Mouse (Mus musculus) heart, embryonic 14.5 days (tissue): ENCODE data around the gene Tinagl1. TPM values are rescaled to one million over a fixed set of nuclear protein-coding genes. Genes with fewer than 3 reads are reported as not detected.

Source experiments
- ATAC-seq: fragments of 200-750 bp; cut with Nextera tagmentation; 2 replicates; pipeline ENCODE4 v1.8.0; 2017; ENCODE audit warnings: low read depth, moderate TSS enrichment; ENCODE audit not compliant: insufficient number of reproducible peaks, insufficient read depth, low FRiP score
- H3K27ac ChIP-seq, 2 experiments: fragments of 200-500 bp in 1 of 2; fragments of 300-500 bp in 1 of 2; sonication (generic) in 1 of 2; replicated peaks in 1 of 2; 2 replicates each; pipeline ENCODE4 v1.5.1; 2012 to 2014; ENCODE audit warnings: low read depth in 2 of 2, low read length in 2 of 2, control low read depth in 1 of 2, mild to moderate bottlenecking in 1 of 2, mixed read lengths in 1 of 2; ENCODE audit not compliant: control insufficient read depth in 1 of 2, insufficient read depth in 1 of 2
- H3K27me3 ChIP-seq: fragments of 300-500 bp; sonication (generic); 2 replicates; pipeline ENCODE4 v1.6.1; 2014; ENCODE audit warnings: mild to moderate bottlenecking, low read length, control low read depth; ENCODE audit not compliant: control insufficient read depth, insufficient read depth
- H3K36me3 ChIP-seq: fragments of 300-500 bp; sonication (generic); 2 replicates; pipeline ENCODE4 v1.6.1; 2014; ENCODE audit warnings: mild to moderate bottlenecking, control low read depth, low read length, mixed read lengths; ENCODE audit not compliant: control insufficient read depth, insufficient read depth
- H3K4me1 ChIP-seq, 2 experiments: fragments of 200-500 bp in 1 of 2; fragments of 300-500 bp in 1 of 2; sonication (generic) in 1 of 2; 2 replicates each; pipeline ENCODE4 v1.6.1; 2012 to 2014; ENCODE audit warnings: low read length in 2 of 2, control low read depth in 1 of 2, mixed read lengths in 1 of 2; ENCODE audit not compliant: control insufficient read depth in 2 of 2, insufficient read depth in 2 of 2
- H3K4me2 ChIP-seq: fragments of 300-500 bp; sonication (generic); 2 replicates; pipeline ENCODE4 v1.6.1; 2014; ENCODE audit warnings: mild to moderate bottlenecking, low read length
- H3K4me3 ChIP-seq, 2 experiments: fragments of 200-500 bp in 1 of 2; fragments of 300-500 bp in 1 of 2; sonication (generic) in 1 of 2; 2 replicates each; pipeline ENCODE4 v1.5.1; 2012 to 2014; ENCODE audit warnings: low read length in 2 of 2, mild to moderate bottlenecking in 2 of 2, control low read depth in 1 of 2, low read depth in 1 of 2, moderate library complexity in 1 of 2; ENCODE audit not compliant: control insufficient read depth in 1 of 2, insufficient read depth in 1 of 2
- H3K9ac ChIP-seq: fragments of 300-500 bp; sonication (generic); 2 replicates; pipeline ENCODE4 v1.6.1; 2014; ENCODE audit warnings: mild to moderate bottlenecking, low read length
- H3K9me3 ChIP-seq: fragments of 300-500 bp; sonication (generic); 2 replicates; pipeline ENCODE4 v1.6.1; 2016; ENCODE audit warnings: low read length, control low read depth; ENCODE audit not compliant: control insufficient read depth
- WGBS: fragments of 180-500 bp; shearing (Covaris S2); extraction: QIAGEN DNeasy Blood & Tissue Kit; methylation state at CpG from one replicate; pipeline ENCODE4 v1.1.7; 2014; 5-methylcytosine and 5-hydroxymethylcytosine counted together
- polyA plus RNA-seq: library from polyadenylated mRNA; unstranded; fragments of >200 nt; fragmentation: Nextera tagmentation; extraction: Ambion mirVana; gene quantifications from 2 replicates; pipeline ENCODE4 v1.2.1, GENCODE M21; 2014

Tinagl1 gene
- polyA plus RNA-seq, 1 experiment from 2014 or later: 34.4 TPM

GRCm38 (mm10) chr4:130211870-130212269 is 36.9 kb upstream of the Tinagl1 start:
- H3K27me3 ChIP-seq: no peaks in the 10 kb centered on the region
- no peak overlapping the region for H3K4me2 ChIP-seq
- WGBS: 92% methylated on average over 2 of the region's 2 CpGs
- no peak overlapping the region for H3K9ac ChIP-seq
- no peak overlapping the region for H3K27ac ChIP-seq
- H3K4me1 ChIP-seq: no peaks in the 10 kb centered on the region
- no peaks in the 10 kb centered on the region for H3K9me3 ChIP-seq
- no peaks in the 10 kb centered on the region for H3K36me3 ChIP-seq
- no peak overlapping the region for H3K4me3 ChIP-seq
- no peak for ATAC-seq

GRCm38 (mm10) chr4:130198694-130199670 is 24.1 kb upstream of the Tinagl1 start:
- H3K4me1 ChIP-seq: no peaks in the 10 kb centered on the region
- peaks cover 29% of the 10 kb centered on the region for H3K27me3 ChIP-seq
- no peaks in the 10 kb centered on the region for H3K9me3 ChIP-seq
- no peak overlapping the region for H3K27ac ChIP-seq
- no peaks in the 10 kb centered on the region for H3K36me3 ChIP-seq
- H3K4me2 ChIP-seq: peak overlapping the region; percentile 81
- WGBS: 12% methylated on average over 35 of the region's 35 CpGs
- peak overlapping the region; percentile 42 to 43 for H3K4me3 ChIP-seq
- ATAC-seq: no peak
- peak overlapping the region; percentile 62 for H3K9ac ChIP-seq

GRCm38 (mm10) chr4:130196542-130196941 is 21.6 kb upstream of the Tinagl1 start:
- H3K9ac ChIP-seq: no peak overlapping the region
- no peaks in the 10 kb centered on the region for H3K9me3 ChIP-seq
- H3K36me3 ChIP-seq: no peaks in the 10 kb centered on the region
- no peak overlapping the region for H3K27ac ChIP-seq
- H3K4me2 ChIP-seq: no peak overlapping the region
- no peak for ATAC-seq
- H3K27me3 ChIP-seq: peaks cover 29% of the 10 kb centered on the region
- no peak overlapping the region for H3K4me3 ChIP-seq
- H3K4me1 ChIP-seq: no peaks in the 10 kb centered on the region
- WGBS: 60% methylated on average over 7 of the region's 8 CpGs

- no peak for ATAC-seq
- Histone ChIP-seq H3K4me2 (no peak overlapping the region), H3K9me3 (no peaks in the 10 kb centered on the region), H3K27me3 (peaks cover 29% of the 10 kb centered on the region), H3K9ac (no peak overlapping the region), H3K4me3 (no peak overlapping the region), H3K27ac (no peak overlapping the region), H3K4me1 (no peaks in the 10 kb centered on the region), H3K36me3 (no peaks in the 10 kb centered on the region)
- 66% methylated on average over 13 of the region's 13 CpGs for WGBS
Measured at GRCm38 (mm10) chr4:130195924-130196323, 21.0 kb upstream of the Tinagl1 start.

- Histone ChIP-seq H3K36me3 (no peaks in the 10 kb centered on the region), H3K27me3 (peaks cover 6% of the 10 kb centered on the region; the same call in 1 of the 2 replicates), H3K4me1 (no peaks in the 10 kb centered on the region), H3K27ac (no peak overlapping the region), H3K9me3 (no peaks in the 10 kb centered on the region), H3K4me2 (no peak overlapping the region), H3K4me3 (no peak overlapping the region), H3K9ac (no peak overlapping the region)
- ATAC-seq: no peak
- WGBS: 61% methylated on average over 9 of the region's 9 CpGs
Measured at GRCm38 (mm10) chr4:130192266-130192665, 17.3 kb upstream of the Tinagl1 start.

- Histone ChIP-seq H3K27ac (no peak overlapping the region), H3K9ac (no peak overlapping the region), H3K9me3 (no peaks in the 10 kb centered on the region), H3K4me3 (no peak overlapping the region), H3K27me3 (peaks cover 4% of the 10 kb centered on the region; the same call in 1 of the 2 replicates), H3K4me1 (no peaks in the 10 kb centered on the region), H3K36me3 (no peaks in the 10 kb centered on the region), H3K4me2 (no peak overlapping the region)
- 60% methylated on average over 7 of the region's 7 CpGs for WGBS
- ATAC-seq: no peak
Measured at GRCm38 (mm10) chr4:130189606-130190005, 14.7 kb upstream of the Tinagl1 start.

GRCm38 (mm10) chr4:130188806-130189297 is 13.9 kb upstream of the Tinagl1 start:
- H3K4me1 ChIP-seq: no peaks in the 10 kb centered on the region
- ATAC-seq: peak; percentile 48; the same call in 1 of the 2 replicates
- 3% methylated on average over 13 of the region's 13 CpGs for WGBS
- no peaks in the 10 kb centered on the region for H3K9me3 ChIP-seq
- H3K9ac ChIP-seq: no peak overlapping the region
- H3K36me3 ChIP-seq: no peaks in the 10 kb centered on the region
- no peak overlapping the region for H3K27ac ChIP-seq
- peaks cover 4% of the 10 kb centered on the region; the same call in 1 of the 2 replicates for H3K27me3 ChIP-seq
- peak overlapping the region in 1 of 2 experiments; percentile 20; a peak in 2 of 4 replicates for H3K4me3 ChIP-seq
- peak overlapping the region; percentile 52 for H3K4me2 ChIP-seq
